Mouse (Mus musculus): ENCODE data around the gene Olfr1349. TPM values are rescaled to one million over a fixed set of nuclear protein-coding genes. Genes with fewer than 3 reads are reported as not detected.
"Not testable (repeated sequence)": the region's sequence is repeated elsewhere in the genome, so short reads cannot be mapped to it uniquely, and the experiment has no call there.

Gene Olfr1349
- polyA plus RNA-seq, 2 experiments: not detected

GRCm38 (mm10) chr7:6508648-6509047 is 14.1 kb downstream of the Olfr1349 start, which contains the start of gene Olfr1348:
Gene Olfr1348 (minus strand): TSS chr7:6508748.
- no peaks in the 10 kb centered on the region for H3K36me3 ChIP-seq (replicated peaks; ENCODE audit: control insufficient read depth, insufficient read depth, low read depth)
- 74% methylated on average over 1 of the region's 1 CpGs for WGBS (ENCODE audit: insufficient replicate concordance)
- ATAC-seq (ENCODE audit: insufficient read depth) (no peak), DNase-seq (ENCODE audit: low read depth in 3 of 3, low spot score in 3 of 3) (no peak)
- no peaks in the 10 kb centered on the region for H3K9me3 ChIP-seq (ENCODE audit: control insufficient read depth, low read length)
- H3K4me3 ChIP-seq (ENCODE audit: insufficient read depth in 1 of 2, low read depth in 2 of 2, low read length in 2 of 2): no peak within 1 kb of the TSS
- H3K27ac ChIP-seq: no peak within 1 kb of the TSS
- H3K9ac ChIP-seq (replicated peaks): no peak within 1 kb of the TSS
- H3K4me1 ChIP-seq (replicated peaks; ENCODE audit: control insufficient read depth in 2 of 2, insufficient read depth in 2 of 2, low read length in 1 of 2): no peaks in the 10 kb centered on the region
- no peak for TF ChIP-seq EP300 (IDR thresholded peaks at IDR 0.05; ENCODE audit: low read depth)
- TF ChIP-seq CTCF (IDR thresholded peaks at IDR 0.05; ENCODE audit: low read depth): no peak
- H3K4me2 ChIP-seq (ENCODE audit: low read depth): no peak within 1 kb of the TSS
- no peaks in the 10 kb centered on the region for H3K27me3 ChIP-seq (ENCODE audit: control insufficient read depth, insufficient read depth, low read length)

- DNase-seq (ENCODE audit: low read depth in 3 of 3, low spot score in 3 of 3): no peak
- TF ChIP-seq CTCF (IDR thresholded peaks at IDR 0.05; ENCODE audit: low read depth) (no peak), EP300 (IDR thresholded peaks at IDR 0.05; ENCODE audit: low read depth) (no peak)
Observed at GRCm38 (mm10) chr7:6499655-6500054, 23.1 kb downstream of the Olfr1349 start, which contains the start of gene Olfr1347. Gene Olfr1347 (minus strand): TSS chr7:6499755.

GRCm38 (mm10) chr7:6486841-6487240 is 35.9 kb downstream of the Olfr1349 start, which contains the start of gene Olfr5:
Gene Olfr5 (minus strand): TSS chr7:6486941.
- no peaks in the 10 kb centered on the region for H3K4me1 ChIP-seq (replicated peaks; ENCODE audit: control insufficient read depth in 2 of 2, insufficient read depth in 2 of 2, low read length in 1 of 2)
- ATAC-seq (ENCODE audit: insufficient read depth): no peak
- no peak within 1 kb of the TSS for H3K9ac ChIP-seq (replicated peaks)
- TF ChIP-seq CTCF (IDR thresholded peaks at IDR 0.05; ENCODE audit: low read depth) (no peak), EP300 (IDR thresholded peaks at IDR 0.05; ENCODE audit: low read depth) (no peak)
- no peak within 1 kb of the TSS for H3K27ac ChIP-seq
- H3K27me3 ChIP-seq (ENCODE audit: control insufficient read depth, insufficient read depth, low read length): no peaks in the 10 kb centered on the region
- no peaks in the 10 kb centered on the region for H3K36me3 ChIP-seq (replicated peaks; ENCODE audit: control insufficient read depth, insufficient read depth, low read depth)
- DNase-seq (ENCODE audit: low read depth in 3 of 3, low spot score in 3 of 3): no peak
- WGBS (ENCODE audit: insufficient replicate concordance): 6% methylated on average over 2 of the region's 2 CpGs
- H3K4me2 ChIP-seq (ENCODE audit: low read depth): no peak within 1 kb of the TSS
- no peaks in the 10 kb centered on the region for H3K9me3 ChIP-seq (ENCODE audit: control insufficient read depth, low read length)
- H3K4me3 ChIP-seq (ENCODE audit: insufficient read depth in 1 of 2, low read depth in 2 of 2, low read length in 2 of 2): no peak within 1 kb of the TSS

More at GRCm38 (mm10) chr7:6499655-6500054, 23.1 kb downstream of the Olfr1349 start, which contains the start of gene Olfr1347:
- Histone ChIP-seq H3K27me3 (ENCODE audit: control insufficient read depth, insufficient read depth, low read length) (no peaks in the 10 kb centered on the region), H3K4me2 (ENCODE audit: low read depth) (no peak within 1 kb of the TSS), H3K4me3 (ENCODE audit: insufficient read depth in 1 of 2, low read depth in 2 of 2, low read length in 2 of 2) (no peak within 1 kb of the TSS), H3K9me3 (ENCODE audit: control insufficient read depth, low read length) (no peaks in the 10 kb centered on the region), H3K27ac (no peak within 1 kb of the TSS), H3K36me3 (replicated peaks; ENCODE audit: control insufficient read depth, insufficient read depth, low read depth) (no peaks in the 10 kb centered on the region), H3K4me1 (replicated peaks; ENCODE audit: control insufficient read depth in 2 of 2, insufficient read depth in 2 of 2, low read length in 1 of 2) (no peaks in the 10 kb centered on the region), H3K9ac (replicated peaks) (no peak within 1 kb of the TSS)
- WGBS (ENCODE audit: insufficient replicate concordance): 30% methylated on average over 1 of the region's 1 CpGs
- no peak for ATAC-seq (ENCODE audit: insufficient read depth)

- WGBS (ENCODE audit: insufficient replicate concordance): 49% methylated on average over 2 of the region's 2 CpGs
- not testable (repeated sequence) for ATAC-seq (ENCODE audit: insufficient read depth)
Observed at GRCm38 (mm10) chr7:6477633-6478032, 45.1 kb downstream of the Olfr1349 start.

GRCm38 (mm10) chr7:6466951-6467350 is 55.8 kb downstream of the Olfr1349 start, which contains the start of gene Olfr1346:
Gene Olfr1346 (plus strand): TSS chr7:6467101.
- DNase-seq (ENCODE audit: low read depth in 3 of 3, low spot score in 3 of 3): no peak
- H3K9me3 ChIP-seq (ENCODE audit: control insufficient read depth, low read length): no peaks in the 10 kb centered on the region
- no peak within 1 kb of the TSS for H3K4me3 ChIP-seq (ENCODE audit: insufficient read depth in 1 of 2, low read depth in 2 of 2, low read length in 2 of 2)
- no peaks in the 10 kb centered on the region for H3K27me3 ChIP-seq (ENCODE audit: control insufficient read depth, insufficient read depth, low read length)
- no peak for TF ChIP-seq EP300 (IDR thresholded peaks at IDR 0.05; ENCODE audit: low read depth)
- TF ChIP-seq CTCF (IDR thresholded peaks at IDR 0.05; ENCODE audit: low read depth): no peak
- H3K36me3 ChIP-seq (replicated peaks; ENCODE audit: control insufficient read depth, insufficient read depth, low read depth): no peaks in the 10 kb centered on the region
- no peaks in the 10 kb centered on the region for H3K4me1 ChIP-seq (replicated peaks; ENCODE audit: control insufficient read depth in 2 of 2, insufficient read depth in 2 of 2, low read length in 1 of 2)
- H3K9ac ChIP-seq (replicated peaks): no peak within 1 kb of the TSS
- H3K27ac ChIP-seq: no peak within 1 kb of the TSS
- no peak for ATAC-seq (ENCODE audit: insufficient read depth)
- no peak within 1 kb of the TSS for H3K4me2 ChIP-seq (ENCODE audit: low read depth)

More at GRCm38 (mm10) chr7:6477633-6478032, 45.1 kb downstream of the Olfr1349 start:
- not testable (repeated sequence) for H3K9me3 ChIP-seq (ENCODE audit: control insufficient read depth, low read length); H3K36me3 ChIP-seq (replicated peaks; ENCODE audit: control insufficient read depth, insufficient read depth, low read depth); H3K4me3 ChIP-seq (ENCODE audit: insufficient read depth in 1 of 2, low read depth in 2 of 2, low read length in 2 of 2); H3K27me3 ChIP-seq (ENCODE audit: control insufficient read depth, insufficient read depth, low read length); H3K4me1 ChIP-seq (replicated peaks; ENCODE audit: control insufficient read depth in 2 of 2, insufficient read depth in 2 of 2, low read length in 1 of 2); H3K9ac ChIP-seq (replicated peaks); DNase-seq (ENCODE audit: low read depth in 3 of 3, low spot score in 3 of 3); H3K4me2 ChIP-seq (ENCODE audit: low read depth); H3K27ac ChIP-seq

Other genes starting within 250 kb of the Olfr1349 start
- 1.7 and 2.2 TPM in 2 replicates for gene Zfp667, start 236.4 kb downstream of the Olfr1349 start, polyA plus RNA-seq (2012; rRNA removed)
- gene Zfp667, start 236.4 kb downstream of the Olfr1349 start, polyA plus RNA-seq (2014; fragmentation: Nextera tagmentation; extraction: Ambion mirVana): 5.3 and 6.6 TPM in 2 replicates
- 0.73 and 0.79 TPM in 2 replicates for gene Zfp583, start 191.7 kb downstream of the Olfr1349 start, polyA plus RNA-seq (2012; rRNA removed)
- gene Zfp583, start 191.7 kb downstream of the Olfr1349 start, polyA plus RNA-seq (2014; fragmentation: Nextera tagmentation; extraction: Ambion mirVana): 0.54 and 0.88 TPM in 2 replicates
- gene Gm3854, start 179.2 kb downstream of the Olfr1349 start, polyA plus RNA-seq (2012; rRNA removed): 0.13 and 0.20 TPM in 2 replicates
- 0.06 and 0.16 TPM in 2 replicates for gene Gm3854, start 179.2 kb downstream of the Olfr1349 start, polyA plus RNA-seq (2014; fragmentation: Nextera tagmentation; extraction: Ambion mirVana)
- gene Zfp78, start 159.7 kb downstream of the Olfr1349 start, polyA plus RNA-seq (2012; rRNA removed): 0.23 and 0.67 TPM in 2 replicates
- gene Zfp78, start 159.7 kb downstream of the Olfr1349 start, polyA plus RNA-seq (2014; fragmentation: Nextera tagmentation; extraction: Ambion mirVana): 0.76 and 0.83 TPM in 2 replicates
- 0.63 and 1.0 TPM in 2 replicates for gene Zfp28, start 139.7 kb downstream of the Olfr1349 start, polyA plus RNA-seq (2012; rRNA removed)
- gene Zfp28, start 139.7 kb downstream of the Olfr1349 start, polyA plus RNA-seq (2014; fragmentation: Nextera tagmentation; extraction: Ambion mirVana): 0.91 and 1.2 TPM in 2 replicates
- gene Smim17, start 124.2 kb downstream of the Olfr1349 start, polyA plus RNA-seq (2012; rRNA removed): 0.03 and 0.42 TPM in 2 replicates
- not detected in 2 replicates for gene Smim17, start 124.2 kb downstream of the Olfr1349 start, polyA plus RNA-seq (2014; fragmentation: Nextera tagmentation; extraction: Ambion mirVana)
- not detected in 2 replicates for gene Gm20715, start 112.7 kb downstream of the Olfr1349 start, polyA plus RNA-seq (2012; rRNA removed)
- gene Gm20715, start 112.7 kb downstream of the Olfr1349 start, polyA plus RNA-seq (2014; fragmentation: Nextera tagmentation; extraction: Ambion mirVana): not detected in 2 replicates
- gene Olfr1344, start 84.3 kb downstream of the Olfr1349 start, polyA plus RNA-seq (2012; rRNA removed): not detected in 2 replicates
- not detected in 2 replicates for gene Olfr1344, start 84.3 kb downstream of the Olfr1349 start, polyA plus RNA-seq (2014; fragmentation: Nextera tagmentation; extraction: Ambion mirVana)
- not detected in 2 replicates for gene Olfr1336, start 66.8 kb downstream of the Olfr1349 start, polyA plus RNA-seq (2012; rRNA removed)
- gene Olfr1336, start 66.8 kb downstream of the Olfr1349 start, polyA plus RNA-seq (2014; fragmentation: Nextera tagmentation; extraction: Ambion mirVana): not detected in 2 replicates
- not detected in 2 replicates for gene Olfr1346, start 55.8 kb downstream of the Olfr1349 start, polyA plus RNA-seq (2012; rRNA removed)
- not detected in 2 replicates for gene Olfr1346, start 55.8 kb downstream of the Olfr1349 start, polyA plus RNA-seq (2014; fragmentation: Nextera tagmentation; extraction: Ambion mirVana)
- gene Olfr5, start 36.0 kb downstream of the Olfr1349 start, polyA plus RNA-seq (2012; rRNA removed): not detected in 2 replicates
- not detected in 2 replicates for gene Olfr5, start 36.0 kb downstream of the Olfr1349 start, polyA plus RNA-seq (2014; fragmentation: Nextera tagmentation; extraction: Ambion mirVana)
- not detected in 2 replicates for gene Olfr1347, start 23.2 kb downstream of the Olfr1349 start, polyA plus RNA-seq (2012; rRNA removed)
- gene Olfr1347, start 23.2 kb downstream of the Olfr1349 start, polyA plus RNA-seq (2014; fragmentation: Nextera tagmentation; extraction: Ambion mirVana): not detected in 2 replicates
- gene Olfr1348, start 14.2 kb downstream of the Olfr1349 start, polyA plus RNA-seq (2012; rRNA removed): not detected in 2 replicates
- gene Olfr1348, start 14.2 kb downstream of the Olfr1349 start, polyA plus RNA-seq (2014; fragmentation: Nextera tagmentation; extraction: Ambion mirVana): not detected in 2 replicates
- not detected in 2 replicates for gene Olfr1350, start 41.9 kb upstream of the Olfr1349 start, polyA plus RNA-seq (2012; rRNA removed)
- not detected in 2 replicates for gene Olfr1350, start 41.9 kb upstream of the Olfr1349 start, polyA plus RNA-seq (2014; fragmentation: Nextera tagmentation; extraction: Ambion mirVana)
- gene Zim1, start 173.5 kb upstream of the Olfr1349 start, polyA plus RNA-seq (2012; rRNA removed): 3.6 and 4.3 TPM in 2 replicates
- gene Zim1, start 173.5 kb upstream of the Olfr1349 start, polyA plus RNA-seq (2014; fragmentation: Nextera tagmentation; extraction: Ambion mirVana): 0.72 and 1.1 TPM in 2 replicates
- gene Peg3, start 207.5 kb upstream of the Olfr1349 start, polyA plus RNA-seq (2012; rRNA removed): 12.8 and 19.3 TPM in 2 replicates
- 32.5 and 35.9 TPM in 2 replicates for gene Peg3, start 207.5 kb upstream of the Olfr1349 start, polyA plus RNA-seq (2014; fragmentation: Nextera tagmentation; extraction: Ambion mirVana)
- 1.7 and 1.8 TPM in 2 replicates for gene Usp29, start 207.6 kb upstream of the Olfr1349 start, polyA plus RNA-seq (2012; rRNA removed)
- gene Usp29, start 207.6 kb upstream of the Olfr1349 start, polyA plus RNA-seq (2014; fragmentation: Nextera tagmentation; extraction: Ambion mirVana): 1.0 and 1.1 TPM in 2 replicates

Data from liver, embryonic 14.5 days (tissue).